Mouse (Mus musculus): Measurements from ENCODE around the gene Lhfpl4. TPM values are rescaled to one million over a fixed set of nuclear protein-coding genes. Genes with fewer than 3 reads are reported as not detected.
A peak's percentile ranks its signal among the peaks of the same experiment; 100 is the strongest.

Gene Lhfpl4
- total and polyA plus RNA-seq, 3 experiments, result 3.2 to 8.9 (median 7.1) TPM

- Histone ChIP-seq H3K27me3 (replicated peaks) (no peaks in the 10 kb centered on the region), H3K36me3 (replicated peaks in 1 of 2; ENCODE audit: control insufficient read depth in 1 of 2, insufficient read depth in 1 of 2, low read length in 1 of 2) (peaks cover 0 to 19% of the 10 kb centered on the region in 2 experiments), H3K9me3 (replicated peaks; ENCODE audit: low read length) (no peaks in the 10 kb centered on the region), H3K4me3 (replicated peaks in 1 of 3; ENCODE audit: low read depth in 2 of 3, low read length in 2 of 3, poor library complexity in 1 of 3) (no peak overlapping the region), H3K9ac (ENCODE audit: insufficient read depth, low read depth) (no peak overlapping the region), H3K4me2 (ENCODE audit: insufficient read depth, low read depth, poor library complexity, severe bottlenecking) (no peak overlapping the region), H3K4me1 (ENCODE audit: control insufficient read depth in 1 of 2, insufficient read depth in 2 of 2) (peaks cover 13 to 15% of the 10 kb centered on the region in 2 experiments), H3K27ac (ENCODE audit: insufficient read depth, low read depth) (no peak overlapping the region), H3K79me2 (replicated peaks; ENCODE audit: control insufficient read depth, extremely low read depth, insufficient read depth, poor library complexity, severe bottlenecking) (no peaks in the 10 kb centered on the region)
- dilution Hi-C loops (cut with MboI; ENCODE audit: extremely low pct_ligation_motif_present, extremely low pct_unique_long_range_greater_than_20kb, low sequenced_read_pairs), result no loop called here
- DNase-seq (ENCODE audit: extremely low read depth), result no peak
- TF ChIP-seq MAZ (IDR thresholded peaks at IDR 0.05; ENCODE audit: low read depth, low read length) (no peak), MYC (IDR thresholded peaks at IDR 0.05; ENCODE audit: low read depth, low read length) (no peak), SMC3 (IDR thresholded peaks at IDR 0.05; ENCODE audit: low read depth, low read length) (no peak), CHD1 (IDR thresholded peaks at IDR 0.05; ENCODE audit: low read depth, low read length) (no peak), JUND (conservative IDR thresholded peaks at IDR 0.05; ENCODE audit: low read depth, low read length) (no peak), CTCF (conservative IDR thresholded peaks at IDR 0.05 in 1 of 2, IDR thresholded peaks at IDR 0.05 in 1 of 2; ENCODE audit: low read depth in 2 of 2, low read length in 2 of 2) (peak in 1 of 2 experiments; percentile 24; a peak in 1 of 4 replicates), UBTF (IDR thresholded peaks at IDR 0.05; ENCODE audit: low read depth, low read length) (no peak)
- in situ Hi-C loops (cut with MboI; ENCODE audit: low pct_ligation_motif_present, low pct_unique_long_range_greater_than_20kb, low sequenced_read_pairs), result no loop called here
These were observed 26.7 kb downstream of the Lhfpl4 start for GRCm38 (mm10) chr6:113168316-113168975.

GRCm38 (mm10) chr6:113166661-113167251 is 28.4 kb downstream of the Lhfpl4 start:
- no peak for DNase-seq (ENCODE audit: extremely low read depth)
- TF ChIP-seq SIN3A (IDR thresholded peaks at IDR 0.05; ENCODE audit: low read length) (no peak), BHLHE40 (IDR thresholded peaks at IDR 0.05; ENCODE audit: low read depth, low read length) (peak; percentile 41; the same call in 1 of the 2 replicates), JUN (IDR thresholded peaks at IDR 0.05; ENCODE audit: insufficient read depth, low read depth, low read length) (no peak)
- Histone ChIP-seq H3K27ac (ENCODE audit: insufficient read depth, low read depth) (no peak overlapping the region), H3K9ac (ENCODE audit: insufficient read depth, low read depth) (no peak overlapping the region), H3K4me3 (replicated peaks in 1 of 3; ENCODE audit: low read depth in 2 of 3, low read length in 2 of 3, poor library complexity in 1 of 3) (no peak overlapping the region), H3K27me3 (replicated peaks) (no peaks in the 10 kb centered on the region), H3K79me2 (replicated peaks; ENCODE audit: control insufficient read depth, extremely low read depth, insufficient read depth, poor library complexity, severe bottlenecking) (no peaks in the 10 kb centered on the region), H3K36me3 (replicated peaks in 1 of 2; ENCODE audit: control insufficient read depth in 1 of 2, insufficient read depth in 1 of 2, low read length in 1 of 2) (peaks cover 0 to 27% of the 10 kb centered on the region in 2 experiments), H3K4me2 (ENCODE audit: insufficient read depth, low read depth, poor library complexity, severe bottlenecking) (no peak overlapping the region), H3K9me3 (replicated peaks; ENCODE audit: low read length) (no peaks in the 10 kb centered on the region), H3K4me1 (ENCODE audit: control insufficient read depth in 1 of 2, insufficient read depth in 2 of 2) (peaks cover 5 to 8% of the 10 kb centered on the region in 2 experiments; a peak in 2 of 4 replicates)
- dilution Hi-C loops (cut with MboI; ENCODE audit: extremely low pct_ligation_motif_present, extremely low pct_unique_long_range_greater_than_20kb, low sequenced_read_pairs) (no loop called here), in situ Hi-C loops (cut with MboI; ENCODE audit: low pct_ligation_motif_present, low pct_unique_long_range_greater_than_20kb, low sequenced_read_pairs) (no loop called here)

GRCm38 (mm10) chr6:113163513-113163912 is 31.7 kb downstream of the Lhfpl4 start:
- Histone ChIP-seq H3K27ac (ENCODE audit: insufficient read depth, low read depth) (no peak overlapping the region), H3K4me1 (ENCODE audit: control insufficient read depth in 1 of 2, insufficient read depth in 2 of 2) (peaks cover 0 to 6% of the 10 kb centered on the region in 2 experiments; a peak in 1 of 4 replicates), H3K4me3 (replicated peaks in 1 of 3; ENCODE audit: low read depth in 2 of 3, low read length in 2 of 3, poor library complexity in 1 of 3) (no peak overlapping the region), H3K27me3 (replicated peaks) (no peaks in the 10 kb centered on the region), H3K36me3 (replicated peaks in 1 of 2; ENCODE audit: control insufficient read depth in 1 of 2, insufficient read depth in 1 of 2, low read length in 1 of 2) (peaks cover 3 to 38% of the 10 kb centered on the region in 2 experiments), H3K9ac (ENCODE audit: insufficient read depth, low read depth) (no peak overlapping the region), H3K9me3 (replicated peaks; ENCODE audit: low read length) (no peaks in the 10 kb centered on the region), H3K4me2 (ENCODE audit: insufficient read depth, low read depth, poor library complexity, severe bottlenecking) (no peak overlapping the region), H3K79me2 (replicated peaks; ENCODE audit: control insufficient read depth, extremely low read depth, insufficient read depth, poor library complexity, severe bottlenecking) (no peaks in the 10 kb centered on the region)
- dilution Hi-C loops (cut with MboI; ENCODE audit: extremely low pct_ligation_motif_present, extremely low pct_unique_long_range_greater_than_20kb, low sequenced_read_pairs) (no loop called here), in situ Hi-C loops (cut with MboI; ENCODE audit: low pct_ligation_motif_present, low pct_unique_long_range_greater_than_20kb, low sequenced_read_pairs) (no loop called here)
- DNase-seq (ENCODE audit: extremely low read depth), result no peak
- no peak for TF ChIP-seq EP300 (IDR thresholded peaks at IDR 0.05; ENCODE audit: low read length)
- TF ChIP-seq GABPA (IDR thresholded peaks at IDR 0.05; ENCODE audit: insufficient replicate concordance, low read depth, low read length), result no peak
- TF ChIP-seq CTCF (conservative IDR thresholded peaks at IDR 0.05 in 1 of 2, IDR thresholded peaks at IDR 0.05 in 1 of 2; ENCODE audit: low read depth in 2 of 2, low read length in 2 of 2), result no peak
- no peak for TF ChIP-seq SIN3A (IDR thresholded peaks at IDR 0.05; ENCODE audit: low read length)
- TF ChIP-seq ZKSCAN1 (IDR thresholded peaks at IDR 0.05; ENCODE audit: borderline replicate concordance, low read depth, low read length), result no peak
- no peak for TF ChIP-seq MAZ (IDR thresholded peaks at IDR 0.05; ENCODE audit: low read depth, low read length)
- no peak for TF ChIP-seq KAT2A (IDR thresholded peaks at IDR 0.05; ENCODE audit: insufficient replicate concordance, low read length)
- no peak for TF ChIP-seq ZMIZ1 (IDR thresholded peaks at IDR 0.05; ENCODE audit: low read depth, low read length)
- TF ChIP-seq USF1 (IDR thresholded peaks at IDR 0.05; ENCODE audit: low read depth, low read length), result no peak
- no peak for TF ChIP-seq CHD2 (IDR thresholded peaks at IDR 0.05; ENCODE audit: low read length)
- TF ChIP-seq USF2 (conservative IDR thresholded peaks at IDR 0.05; ENCODE audit: low read depth, low read length), result no peak
- TF ChIP-seq JUND (conservative IDR thresholded peaks at IDR 0.05; ENCODE audit: low read depth, low read length), result no peak
- no peak for TF ChIP-seq JUN (IDR thresholded peaks at IDR 0.05; ENCODE audit: insufficient read depth, low read depth, low read length)
- TF ChIP-seq RAD21 (IDR thresholded peaks at IDR 0.05; ENCODE audit: low read depth, low read length), result no peak
- TF ChIP-seq NRF1 (IDR thresholded peaks at IDR 0.05; ENCODE audit: low read depth, low read length), result no peak
- no peak for TF ChIP-seq CHD1 (IDR thresholded peaks at IDR 0.05; ENCODE audit: low read depth, low read length)
- TF ChIP-seq MEF2A (IDR thresholded peaks at IDR 0.05; ENCODE audit: borderline replicate concordance, low read depth, low read length), result no peak
- TF ChIP-seq ZC3H11A (IDR thresholded peaks at IDR 0.05; ENCODE audit: low read depth, low read length), result no peak

Measured in CH12.LX (cell line).